Mouse (Mus musculus) forebrain, postnatal 0 days (tissue): ENCODE measurements around the gene Htr2a. TPM values are rescaled to one million over a fixed set of nuclear protein-coding genes. Genes with fewer than 3 reads are reported as not detected.
A peak's percentile ranks its signal among the peaks of the same experiment; 100 is the strongest.

Experiments
- ATAC-seq: fragments of 200-750 bp; cut with Nextera tagmentation; 2 replicates; pipeline ENCODE4 v1.8.0; 2017; ENCODE audit warnings: mild to moderate bottlenecking, moderate library complexity
- DNase-seq: peaks from one replicate; pipeline ENCODE4 v3.0.0-alpha.2; 2015
- H3K27ac ChIP-seq: fragments of 300-500 bp; sonication (generic); 2 replicates; pipeline ENCODE4 v1.5.1; 2014; ENCODE audit warnings: low read depth, mild to moderate bottlenecking, antibody characterized with exemption, low read length, moderate library complexity, mixed read lengths
- H3K27me3 ChIP-seq: fragments of 300-500 bp; sonication (generic); 2 replicates; pipeline ENCODE4 v1.6.1; 2014; ENCODE audit warnings: mild to moderate bottlenecking, low read length, mixed read lengths; ENCODE audit not compliant: insufficient read depth
- H3K36me3 ChIP-seq: fragments of 300-500 bp; sonication (generic); 2 replicates; pipeline ENCODE4 v1.6.1; 2014; ENCODE audit warnings: mild to moderate bottlenecking, moderate library complexity; ENCODE audit not compliant: insufficient read depth
- H3K4me1 ChIP-seq: fragments of 300-500 bp; sonication (generic); 2 replicates; pipeline ENCODE4 v1.6.1; 2014; ENCODE audit warnings: antibody characterized with exemption; ENCODE audit not compliant: insufficient read depth
- H3K4me2 ChIP-seq: fragments of 300-500 bp; sonication (generic); 2 replicates; pipeline ENCODE4 v1.6.1; 2014; ENCODE audit warnings: low read depth, mild to moderate bottlenecking, moderate library complexity
- H3K4me3 ChIP-seq: fragments of 300-500 bp; sonication (generic); 2 replicates; pipeline ENCODE4 v1.5.1; 2014; ENCODE audit warnings: low read depth, low read length, mixed read lengths
- H3K9ac ChIP-seq: fragments of 300-500 bp; sonication (generic); 2 replicates; pipeline ENCODE4 v1.6.1; 2014; ENCODE audit warnings: mild to moderate bottlenecking
- H3K9me3 ChIP-seq: fragments of 300-500 bp; sonication (generic); 2 replicates; pipeline ENCODE4 v1.6.1; 2016; ENCODE audit warnings: low read length
- CTCF ChIP-seq: sonication (generic); IDR thresholded peaks from 2 replicates; pipeline ENCODE4 v1.5.1; 2016; ENCODE audit warnings: antibody characterized with exemption, control low read depth, low read depth
- WGBS: fragments of 180-500 bp; shearing (Covaris S2); extraction: QIAGEN DNeasy Blood & Tissue Kit; methylation state at CpG from one replicate; pipeline ENCODE4 v1.1.7; 2014; 5-methylcytosine and 5-hydroxymethylcytosine counted together
- polyA plus RNA-seq: library from polyadenylated mRNA; unstranded; fragments of >200 nt; fragmentation: Nextera tagmentation; extraction: Ambion mirVana; gene quantifications from 2 replicates; pipeline ENCODE4 v1.2.1, GENCODE M21; 2015
- total RNA-seq: library from RNA; depleted of rRNA; stranded (reverse); fragments of >200 nt; gene quantifications from 2 replicates; pipeline ENCODE4 v1.2.3, GENCODE M21; 2014

Htr2a gene
- total and polyA plus RNA-seq, 2 experiments from 2014 or later: 1.5 to 7.1 TPM

GRCm38 (mm10) chr14:74641668-74642230 is 1.1 kb downstream of the Htr2a start:
- ATAC-seq (0 out of 2 replicates have a peak, but pooled peaks have one; percentile 7), DNase-seq (peak; percentile 30)
- Histone ChIP-seq H3K36me3 (no peaks in the 10 kb centered on the region), H3K9me3 (no peaks in the 10 kb centered on the region), H3K4me2 (peak overlapping the region; percentile 54), H3K4me3 (peak overlapping the region; percentile 39), H3K4me1 (peaks cover 5% of the 10 kb centered on the region), H3K9ac (0 out of 2 replicates have a peak overlapping the region, but pooled peaks have one; percentile 18), H3K27ac (no peak overlapping the region), H3K27me3 (no peaks in the 10 kb centered on the region)
- WGBS: 9% methylated on average over 17 of the region's 17 CpGs
- no peak for TF ChIP-seq CTCF

- no peaks in the 10 kb centered on the region for H3K27me3 ChIP-seq
- H3K36me3 ChIP-seq: no peaks in the 10 kb centered on the region
- H3K27ac ChIP-seq: no peak overlapping the region
- peak; percentile 96 for TF ChIP-seq CTCF
- WGBS: under 1% methylated on average over 4 of the region's 4 CpGs
- H3K9ac ChIP-seq: 0 out of 2 replicates have a peak overlapping the region, but pooled peaks have one; percentile 25
- H3K4me3 ChIP-seq: peak overlapping the region; percentile 39
- DNase-seq (peak; percentile 85), ATAC-seq (peak; percentile 65)
- H3K9me3 ChIP-seq: no peaks in the 10 kb centered on the region
- peaks cover 5% of the 10 kb centered on the region for H3K4me1 ChIP-seq
- peak overlapping the region; percentile 54 for H3K4me2 ChIP-seq
Measured at GRCm38 (mm10) chr14:74643296-74643695, 2.7 kb downstream of the Htr2a start.

GRCm38 (mm10) chr14:74646107-74646793 is 5.6 kb downstream of the Htr2a start:
- no peak for TF ChIP-seq CTCF
- Histone ChIP-seq H3K9ac (no peak overlapping the region), H3K4me3 (no peak overlapping the region), H3K27me3 (no peaks in the 10 kb centered on the region), H3K4me1 (no peaks in the 10 kb centered on the region), H3K4me2 (no peak overlapping the region), H3K9me3 (no peaks in the 10 kb centered on the region), H3K27ac (no peak overlapping the region), H3K36me3 (no peaks in the 10 kb centered on the region)
- no peak for ATAC-seq
- 77% methylated on average over 11 of the region's 11 CpGs for WGBS
- no peak for DNase-seq

GRCm38 (mm10) chr14:74650001-74650400 is 9.4 kb downstream of the Htr2a start:
- no peak overlapping the region for H3K9ac ChIP-seq
- no peaks in the 10 kb centered on the region for H3K4me1 ChIP-seq
- DNase-seq (no peak), ATAC-seq (no peak)
- no peaks in the 10 kb centered on the region for H3K36me3 ChIP-seq
- TF ChIP-seq CTCF: no peak
- no peaks in the 10 kb centered on the region for H3K27me3 ChIP-seq
- WGBS: 89% methylated on average over 6 of the region's 6 CpGs
- H3K4me3 ChIP-seq: no peak overlapping the region
- no peak overlapping the region for H3K27ac ChIP-seq
- H3K9me3 ChIP-seq: no peaks in the 10 kb centered on the region
- H3K4me2 ChIP-seq: no peak overlapping the region

GRCm38 (mm10) chr14:74651678-74652077 is 11.0 kb downstream of the Htr2a start:
- Histone ChIP-seq H3K4me2 (no peak overlapping the region), H3K27ac (no peak overlapping the region), H3K4me3 (no peak overlapping the region), H3K27me3 (no peaks in the 10 kb centered on the region), H3K9me3 (no peaks in the 10 kb centered on the region), H3K4me1 (no peaks in the 10 kb centered on the region), H3K9ac (no peak overlapping the region), H3K36me3 (no peaks in the 10 kb centered on the region)
- ATAC-seq (no peak), DNase-seq (no peak)
- TF ChIP-seq CTCF: no peak
- WGBS: 80% methylated on average over 4 of the region's 4 CpGs

GRCm38 (mm10) chr14:74657227-74657626 is 16.6 kb downstream of the Htr2a start:
- TF ChIP-seq CTCF: no peak
- Histone ChIP-seq H3K4me2 (no peak overlapping the region), H3K27ac (no peak overlapping the region), H3K9me3 (no peaks in the 10 kb centered on the region), H3K9ac (no peak overlapping the region), H3K27me3 (no peaks in the 10 kb centered on the region), H3K4me1 (no peaks in the 10 kb centered on the region), H3K4me3 (no peak overlapping the region), H3K36me3 (no peaks in the 10 kb centered on the region)
- no peak for DNase-seq
- ATAC-seq: no peak
- 84% methylated on average over 7 of the region's 7 CpGs for whole genome bisulfite sequencing

GRCm38 (mm10) chr14:74659411-74659841 is 18.8 kb downstream of the Htr2a start:
- ATAC-seq (peak; percentile 86), DNase-seq (peak; percentile 81)
- Histone ChIP-seq H3K9ac (no peak overlapping the region), H3K36me3 (no peaks in the 10 kb centered on the region), H3K9me3 (no peaks in the 10 kb centered on the region), H3K4me3 (no peak overlapping the region), H3K27me3 (no peaks in the 10 kb centered on the region), H3K27ac (no peak overlapping the region), H3K4me1 (no peaks in the 10 kb centered on the region), H3K4me2 (0 out of 2 replicates have a peak overlapping the region, but pooled peaks have one; percentile 23)
- WGBS: 59% methylated on average over 8 of the region's 8 CpGs
- TF ChIP-seq CTCF: no peak
